Mouse (Mus musculus) thymus, adult 2 months (tissue): ENCODE measurements at regions not wholly inside any gene's neighbourhood (a gene's known extent, or its start where the extent isn't known, plus 50 kb on each side); places are given as distances from the start of the nearest gene placed in this dataset.

Experiments used
- DNase-seq: peaks from one replicate; pipeline ENCODE4 v3.0.0; 2021
- H3K27ac ChIP-seq: fragments of 200-500 bp; 2 replicates; pipeline ENCODE4 v1.5.1; 2012; ENCODE audit warnings: low read length, control low read depth; ENCODE audit not compliant: control insufficient read depth, insufficient read depth
- H3K27me3 ChIP-seq: fragments of 200-500 bp; 2 replicates; pipeline ENCODE4 v1.6.1; 2012; ENCODE audit warnings: mild to moderate bottlenecking, low read length, moderate library complexity, mixed read lengths; ENCODE audit not compliant: control insufficient read depth, insufficient read depth
- H3K36me3 ChIP-seq: fragments of 200-500 bp; 2 replicates; pipeline ENCODE4 v1.6.1; 2012; ENCODE audit warnings: mild to moderate bottlenecking, low read length, moderate library complexity; ENCODE audit not compliant: control insufficient read depth, insufficient read depth
- H3K4me1 ChIP-seq: fragments of 200-500 bp; replicated peaks from 2 replicates; pipeline ENCODE4 v1.6.1; 2012; ENCODE audit warnings: low read length; ENCODE audit not compliant: control insufficient read depth, insufficient read depth
- H3K4me3 ChIP-seq: fragments of 200-500 bp; 2 replicates; pipeline ENCODE4 v1.5.1; 2012; ENCODE audit warnings: mild to moderate bottlenecking, low read length, control low read depth, moderate library complexity; ENCODE audit not compliant: control insufficient read depth, insufficient read depth
- CTCF ChIP-seq: fragments of 200-500 bp; IDR thresholded peaks from 2 replicates; pipeline ENCODE4 v1.5.1; 2012; ENCODE audit warnings: mild to moderate bottlenecking, control low read depth, low read length, moderate library complexity, borderline replicate concordance; ENCODE audit not compliant: control insufficient read depth, poor library complexity, insufficient read depth; ENCODE audit errors: extremely low read depth
- POLR2A ChIP-seq: fragments of 200-500 bp; IDR thresholded peaks from 2 replicates; pipeline ENCODE4 v1.6.1; 2012; ENCODE audit warnings: mild to moderate bottlenecking, low read length, control low read depth, moderate library complexity; ENCODE audit not compliant: control insufficient read depth, poor library complexity, insufficient read depth; ENCODE audit errors: extremely low read depth
- WGBS: fragments of 180-500 bp; shearing (Covaris S2); methylation state at CpG from one replicate; pipeline ENCODE4 v1.1.7; 2018; 5-methylcytosine and 5-hydroxymethylcytosine counted together

DNA sequence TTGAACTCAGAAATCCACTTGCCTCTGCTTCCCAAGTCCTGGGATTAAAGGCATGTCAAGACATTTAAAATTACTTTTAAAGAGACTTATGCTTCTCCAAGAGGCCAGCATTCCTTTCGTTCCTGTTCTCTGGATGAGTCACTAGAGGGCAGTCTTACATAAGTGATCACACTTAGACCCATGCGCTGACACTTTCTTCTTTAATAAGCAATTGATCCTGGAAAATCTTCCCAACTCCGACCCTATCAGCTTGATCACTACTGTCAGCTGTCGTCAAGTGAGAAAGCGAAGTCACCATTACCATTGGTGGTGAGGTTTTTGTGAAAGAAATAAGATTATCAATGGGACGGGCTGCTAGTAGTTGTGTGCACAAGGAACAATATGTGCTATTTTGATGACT is 65.5 kb upstream of the Fam98a start:
- no peak for DNase-seq
- Histone ChIP-seq H3K36me3 (no peaks in the 10 kb centered on the region), H3K27me3 (no peaks in the 10 kb centered on the region), H3K27ac (no peak overlapping the region), H3K4me1 (no peaks in the 10 kb centered on the region), H3K4me3 (no peak overlapping the region)
- 36% methylated on average over 6 of the region's 6 CpGs for whole genome bisulfite sequencing
- TF ChIP-seq POLR2A, result no peak

- Histone ChIP-seq H3K4me3 (no peak overlapping the region), H3K4me1 (no peaks in the 10 kb centered on the region), H3K27ac (no peak overlapping the region), H3K27me3 (no peaks in the 10 kb centered on the region), H3K36me3 (no peaks in the 10 kb centered on the region)
- DNase-seq, result peak; percentile 11
- 84% methylated on average over 2 of the region's 2 CpGs for WGBS
- no peak for TF ChIP-seq CTCF
- no peak for TF ChIP-seq POLR2A
Measured at GRCm38 (mm10) chr17:75615335-75615734, 63.6 kb upstream of the Fam98a start.

DNA sequence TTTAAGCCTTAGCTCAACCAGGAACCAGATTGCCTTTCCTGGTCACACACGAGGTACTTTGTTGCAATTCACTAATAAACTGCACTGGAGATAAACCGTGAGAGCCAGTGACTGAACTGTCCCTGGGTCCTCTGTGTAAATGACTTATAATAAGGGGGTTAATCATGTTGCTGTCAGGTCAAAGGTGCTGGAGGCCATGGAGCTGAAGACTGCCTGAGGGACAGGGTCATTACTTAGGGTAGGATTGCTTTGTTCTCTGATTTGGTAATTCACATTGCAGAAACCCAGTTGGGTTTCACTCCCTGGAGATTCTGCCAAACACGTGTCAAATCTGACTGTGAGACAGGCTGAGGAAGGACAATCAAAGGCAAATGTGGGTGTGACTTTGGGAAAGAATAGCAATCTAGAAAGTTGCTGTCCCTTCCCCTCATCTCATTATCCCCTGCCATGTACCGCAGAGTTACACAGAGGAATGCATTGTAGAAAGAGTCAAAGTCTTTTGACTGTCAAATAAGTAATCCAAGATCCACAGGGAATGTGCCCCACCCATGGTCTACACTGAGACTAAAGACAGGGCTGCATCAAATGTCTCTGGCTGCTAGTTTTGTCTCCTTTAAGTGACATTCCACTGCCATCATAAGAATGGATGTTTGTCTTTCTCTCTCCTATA is 51.8 kb upstream of the Fam98a start:
- TF ChIP-seq CTCF (no peak), POLR2A (no peak)
- WGBS, result 67% methylated on average over 4 of the region's 4 CpGs
- Histone ChIP-seq H3K27ac (no peak overlapping the region), H3K4me1 (no peaks in the 10 kb centered on the region), H3K36me3 (no peaks in the 10 kb centered on the region), H3K4me3 (no peak overlapping the region), H3K27me3 (no peaks in the 10 kb centered on the region)
- DNase-seq, result no peak
